Mouse (Mus musculus) midbrain, embryonic 16.5 days (tissue): ENCODE data around the gene Snx15. TPM values are rescaled to one million over a fixed set of nuclear protein-coding genes. Genes with fewer than 3 reads are reported as not detected.
"Not testable (repeated sequence)": the region's sequence is repeated elsewhere in the genome, so short reads cannot be mapped to it uniquely, and the experiment has no call there.

ENCODE experiments used
- ATAC-seq: fragments of 200-750 bp; cut with Nextera tagmentation; 2 replicates; pipeline ENCODE4 v1.8.0; 2017; ENCODE audit warnings: moderate TSS enrichment
- H3K27ac ChIP-seq: fragments of 300-500 bp; sonication (generic); 2 replicates; pipeline ENCODE4 v1.5.1; 2014; ENCODE audit warnings: mild to moderate bottlenecking, low read length, mixed read lengths
- H3K27me3 ChIP-seq: fragments of 300-500 bp; sonication (generic); 2 replicates; pipeline ENCODE4 v1.6.1; 2014; ENCODE audit warnings: low read depth, low read length, mixed read lengths; ENCODE audit not compliant: control insufficient read depth, insufficient read depth
- H3K36me3 ChIP-seq: fragments of 300-500 bp; sonication (generic); 2 replicates; pipeline ENCODE4 v1.6.1; 2014; ENCODE audit warnings: mild to moderate bottlenecking, low read length, moderate library complexity, mixed read lengths; ENCODE audit not compliant: control insufficient read depth, insufficient read depth
- H3K4me1 ChIP-seq: fragments of 300-500 bp; sonication (generic); 2 replicates; pipeline ENCODE4 v1.6.1; 2014; ENCODE audit warnings: mild to moderate bottlenecking, low read length, mixed read lengths; ENCODE audit not compliant: control insufficient read depth, insufficient read depth
- H3K4me2 ChIP-seq: fragments of 300-500 bp; sonication (generic); 2 replicates; pipeline ENCODE4 v1.6.1; 2014; ENCODE audit warnings: mild to moderate bottlenecking, low read length, mixed read lengths
- H3K4me3 ChIP-seq: fragments of 300-500 bp; sonication (generic); 2 replicates; pipeline ENCODE4 v1.5.1; 2014; ENCODE audit warnings: low read depth, mild to moderate bottlenecking, low read length, moderate library complexity, mixed read lengths
- H3K9ac ChIP-seq: fragments of 300-500 bp; sonication (generic); 2 replicates; pipeline ENCODE4 v1.6.1; 2014; ENCODE audit warnings: low read depth, low read length, mixed read lengths
- H3K9me3 ChIP-seq: fragments of 300-500 bp; sonication (generic); replicated peaks from 2 replicates; pipeline ENCODE4 v1.6.1; 2014; ENCODE audit warnings: mild to moderate bottlenecking, low read length, mixed read lengths; ENCODE audit not compliant: control insufficient read depth, poor library complexity, severe bottlenecking
- WGBS: fragments of 180-500 bp; shearing (Covaris S2); extraction: QIAGEN DNeasy Blood & Tissue Kit; methylation state at CpG from one replicate; pipeline ENCODE4 v1.1.7; 2014; 5-methylcytosine and 5-hydroxymethylcytosine counted together
- polyA plus RNA-seq: library from polyadenylated mRNA; unstranded; fragments of >200 nt; fragmentation: Nextera tagmentation; extraction: Ambion mirVana; gene quantifications from 2 replicates; pipeline ENCODE4 v1.2.1, GENCODE M21; 2015

Snx15 gene
- polyA plus RNA-seq, 1 experiment from 2014 or later, result 65.4 TPM

DNA sequence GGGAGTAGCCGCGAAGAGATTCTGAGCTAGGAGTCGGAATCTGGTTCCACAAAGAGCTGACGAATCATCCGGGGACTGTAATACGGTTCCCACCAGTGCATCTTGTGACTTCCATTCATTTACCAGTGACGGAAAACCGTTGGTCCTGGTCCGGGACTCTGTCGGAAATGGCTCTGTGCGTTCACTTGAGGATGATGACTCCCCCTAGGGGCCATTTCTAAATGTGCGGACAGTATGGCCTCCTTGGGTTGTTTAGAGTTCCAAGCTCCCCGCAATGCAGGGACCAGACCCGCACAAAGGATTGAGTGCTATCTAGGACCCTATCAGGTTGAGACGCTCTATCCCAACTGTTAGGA is 13.3 kb upstream of the Snx15 start, which contains the start of gene Arl2:
Arl2 (minus strand) TSS at position 155 of the 356 bp plus-strand sequence.
- Histone ChIP-seq H3K4me2 (peak within 1 kb of the TSS; percentile 88), H3K9ac (peak within 1 kb of the TSS; percentile 94), H3K4me1 (peaks cover 12% of the 10 kb centered on the region), H3K36me3 (0 out of 2 replicates have a peak, but pooled peaks cover 4% of the 10 kb centered on the region), H3K4me3 (peak within 1 kb of the TSS; percentile 71), H3K9me3 (no peaks in the 10 kb centered on the region), H3K27me3 (no peaks in the 10 kb centered on the region), H3K27ac (peak within 1 kb of the TSS; percentile 99)
- ATAC-seq, result peak; percentile 76
- under 1% methylated on average over 15 of the region's 15 CpGs for WGBS

DNA sequence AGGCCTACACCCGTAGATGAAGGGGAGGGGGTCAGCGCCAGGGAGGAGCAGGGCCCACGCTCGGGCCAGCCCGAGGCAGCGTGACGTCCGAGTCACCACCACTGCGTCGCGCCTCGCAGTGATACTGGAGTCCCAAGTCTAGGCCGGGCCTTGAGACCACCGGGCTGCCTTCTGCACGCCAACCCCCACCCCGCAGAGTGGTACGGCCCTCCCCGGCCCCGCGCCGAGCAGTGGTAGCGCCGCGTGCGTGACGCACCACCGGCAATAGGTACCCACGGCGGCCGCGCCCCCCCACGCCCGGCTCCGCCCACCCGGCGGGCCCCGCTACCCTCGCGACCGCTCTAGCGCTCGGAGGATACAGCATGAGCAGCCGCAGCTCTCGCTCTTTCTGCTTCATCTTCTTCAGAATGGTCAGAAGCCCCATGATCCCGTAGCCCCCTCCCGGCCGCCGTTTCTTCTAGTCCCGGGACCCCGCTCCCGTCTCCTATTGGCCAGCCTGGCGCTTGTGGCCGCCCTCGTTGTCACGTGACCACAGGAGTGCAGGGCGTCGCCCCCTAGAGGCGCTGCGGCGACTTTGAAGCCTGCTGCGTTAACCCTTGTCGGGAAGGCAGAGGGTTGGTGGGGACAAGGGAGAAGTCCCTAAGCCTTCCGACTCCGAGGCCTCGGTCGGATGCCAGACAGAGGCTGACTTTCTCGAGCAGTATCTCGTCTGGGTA is 12.7 kb upstream of the Snx15 start, which contains the start of gene Batf2:
Batf2 (plus strand) TSS at position 306 of the 716 bp plus-strand sequence.
- Histone ChIP-seq H3K4me3 (peak within 1 kb of the TSS; percentile 71), H3K4me2 (peak within 1 kb of the TSS; percentile 88), H3K9me3 (no peaks in the 10 kb centered on the region), H3K9ac (peak within 1 kb of the TSS; percentile 94), H3K36me3 (0 out of 2 replicates have a peak, but pooled peaks cover 7% of the 10 kb centered on the region), H3K27ac (peak within 1 kb of the TSS; percentile 99), H3K27me3 (no peaks in the 10 kb centered on the region), H3K4me1 (peaks cover 12% of the 10 kb centered on the region)
- peak; percentile 95 for ATAC-seq
- 1% methylated on average over 66 of the region's 68 CpGs for WGBS

GRCm38 (mm10) chr19:6140374-6140677 is 12.2 kb upstream of the Snx15 start:
- Histone ChIP-seq H3K4me2 (peak overlapping the region; percentile 88), H3K4me1 (peaks cover 12% of the 10 kb centered on the region), H3K27ac (peak overlapping the region; percentile 99), H3K9me3 (no peaks in the 10 kb centered on the region), H3K27me3 (no peaks in the 10 kb centered on the region), H3K36me3 (0 out of 2 replicates have a peak, but pooled peaks cover 8% of the 10 kb centered on the region), H3K9ac (peak overlapping the region; percentile 94), H3K4me3 (peak overlapping the region; percentile 71)
- ATAC-seq, result no peak
- WGBS, result 5% methylated on average over 16 of the region's 16 CpGs

DNA sequence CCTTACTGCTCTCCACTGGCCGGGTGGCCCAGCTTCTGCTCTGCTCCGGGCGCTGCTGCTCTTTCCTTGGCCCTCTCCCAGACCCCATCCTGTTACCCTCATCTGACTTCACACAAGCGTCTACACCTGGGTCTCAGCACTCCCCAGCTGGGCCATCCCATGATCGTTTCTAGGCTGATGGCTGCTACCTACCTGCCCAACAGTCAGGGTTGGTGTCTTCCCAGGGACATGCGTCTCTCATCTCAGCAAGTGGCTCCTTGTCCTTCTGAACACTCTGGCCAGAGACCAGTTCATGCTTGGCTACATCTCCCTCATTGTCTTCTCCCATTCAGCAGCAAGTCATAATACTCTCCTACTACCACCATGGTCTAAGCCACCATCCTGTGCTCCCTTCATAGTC is 11.6 kb upstream of the Snx15 start:
- Histone ChIP-seq H3K36me3 (0 out of 2 replicates have a peak, but pooled peaks cover 11% of the 10 kb centered on the region), H3K27ac (peak overlapping the region; percentile 99; the same call in 1 of the 2 replicates), H3K4me3 (peak overlapping the region; percentile 71)

GRCm38 (mm10) chr19:6136397-6136796 is 8.3 kb upstream of the Snx15 start:
- no peak for ATAC-seq
- no peak overlapping the region for H3K9ac ChIP-seq
- no peaks in the 10 kb centered on the region for H3K9me3 ChIP-seq
- no peak overlapping the region for H3K4me3 ChIP-seq
- no peak overlapping the region for H3K27ac ChIP-seq
- H3K4me1 ChIP-seq, result peaks cover 9% of the 10 kb centered on the region
- WGBS, result 85% methylated on average over 3 of the region's 3 CpGs
- H3K27me3 ChIP-seq, result no peaks in the 10 kb centered on the region
- 0 out of 2 replicates have a peak, but pooled peaks cover 14% of the 10 kb centered on the region for H3K36me3 ChIP-seq
- H3K4me2 ChIP-seq, result no peak overlapping the region

More for the DNA sequence above, 11.6 kb upstream of the Snx15 start:
- Histone ChIP-seq H3K4me1 (peaks cover 12% of the 10 kb centered on the region), H3K9ac (peak overlapping the region; percentile 94), H3K4me2 (peak overlapping the region; percentile 88), H3K9me3 (no peaks in the 10 kb centered on the region), H3K27me3 (no peaks in the 10 kb centered on the region)
- no peak for ATAC-seq
- 95% methylated on average over 6 of the region's 6 CpGs for WGBS

DNA sequence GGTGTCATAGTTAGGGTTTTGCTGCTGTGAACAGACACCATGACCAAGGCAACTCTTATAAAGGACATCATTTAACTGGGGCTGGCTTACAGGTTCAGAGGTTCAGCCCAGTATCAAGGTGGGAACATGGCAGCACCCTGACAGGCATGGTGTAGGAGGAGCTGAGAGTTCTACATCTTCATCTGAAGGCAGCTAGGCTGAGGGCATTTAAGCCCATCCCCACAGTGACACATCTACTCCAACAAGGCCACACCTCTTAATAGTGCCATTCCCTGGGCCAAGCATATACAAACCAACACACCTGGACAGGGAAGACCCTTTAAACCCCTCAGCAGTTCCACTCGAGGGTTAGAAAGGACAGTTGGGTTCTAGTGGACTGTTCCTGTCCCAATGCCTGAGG is 5.1 kb upstream of the Snx15 start:
- ATAC-seq, H3K9me3 ChIP-seq, H3K4me2 ChIP-seq, H3K27ac ChIP-seq, H3K9ac ChIP-seq, H3K27me3 ChIP-seq, H3K4me1 ChIP-seq, H3K4me3 ChIP-seq: not testable (repeated sequence)
- H3K36me3 ChIP-seq, result 0 out of 2 replicates have a peak, but pooled peaks cover 14% of the 10 kb centered on the region
- 46% methylated on average over 1 of the region's 1 CpGs for WGBS

- 0 out of 2 replicates have a peak overlapping the region, but pooled peaks have one; percentile 20 for H3K27ac ChIP-seq
- 0 out of 2 replicates have a peak, but pooled peaks cover 11% of the 10 kb centered on the region for H3K36me3 ChIP-seq
- WGBS, result 86% methylated on average over 7 of the region's 7 CpGs
- H3K4me3 ChIP-seq, result no peak overlapping the region
- ATAC-seq, result no peak
- no peaks in the 10 kb centered on the region for H3K9me3 ChIP-seq
- H3K4me1 ChIP-seq, result peaks cover 4% of the 10 kb centered on the region; the same call in 1 of the 2 replicates
- no peak overlapping the region for H3K4me2 ChIP-seq
- no peaks in the 10 kb centered on the region for H3K27me3 ChIP-seq
- H3K9ac ChIP-seq, result no peak overlapping the region
Measured at GRCm38 (mm10) chr19:6132171-6132827, 4.2 kb upstream of the Snx15 start.

DNA sequence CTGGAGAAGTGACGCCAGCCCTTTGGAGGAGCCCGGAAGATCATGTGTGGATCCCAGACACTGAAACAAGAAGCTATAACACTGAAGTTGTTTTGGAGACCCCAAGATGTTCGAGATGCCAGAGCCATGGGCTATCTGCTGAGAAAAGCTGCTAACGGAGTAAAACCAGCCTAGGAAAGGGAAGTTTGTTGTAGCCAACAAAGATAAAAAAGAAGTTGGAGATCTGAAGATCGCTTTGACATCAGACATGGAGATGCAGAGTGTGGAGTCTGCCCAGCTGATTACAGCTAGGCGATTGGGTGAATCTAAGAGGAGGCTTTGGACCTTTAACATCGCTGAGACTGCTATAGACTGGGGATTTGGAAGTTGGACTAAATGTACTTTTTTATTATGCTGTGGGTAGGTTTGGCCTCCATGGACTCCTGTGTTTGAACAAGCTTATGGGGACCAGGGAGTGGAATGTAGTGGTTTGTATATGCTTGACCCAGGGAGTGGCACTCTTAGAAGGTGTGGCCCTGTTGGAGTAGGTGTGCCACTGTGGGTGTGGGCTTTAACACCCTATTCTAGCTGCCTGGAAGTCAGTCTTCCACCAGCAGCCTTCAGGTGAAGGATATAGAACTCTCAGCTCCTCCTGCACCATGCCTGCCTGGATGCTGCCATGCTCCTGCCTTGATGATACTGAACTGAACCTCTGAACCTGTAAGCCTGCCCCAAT is 2.5 kb upstream of the Snx15 start:
- not testable (repeated sequence) for H3K27me3 ChIP-seq, H3K9me3 ChIP-seq, H3K27ac ChIP-seq, ATAC-seq, H3K4me2 ChIP-seq, H3K4me1 ChIP-seq, H3K36me3 ChIP-seq, H3K4me3 ChIP-seq, H3K9ac ChIP-seq
- WGBS, result 76% methylated on average over 7 of the region's 7 CpGs
